Mouse (Mus musculus): ENCODE results near the gene Ankrd49. TPM values are rescaled to one million over a fixed set of nuclear protein-coding genes. Genes with fewer than 3 reads are reported as not detected.
A peak's percentile ranks its signal among the peaks of the same experiment; 100 is the strongest.

Gene Ankrd49
- polyA plus RNA-seq, 1 experiment from 2014 or later: 47.9 TPM

GRCm38 (mm10) chr9:14787356-14787755, 2.7 kb upstream of the Ankrd49 start:
- Histone ChIP-seq H3K4me1 (replicated peaks; ENCODE audit: control insufficient read depth, insufficient read depth, low read length) (peaks cover 6% of the 10 kb centered on the region; the same call in 1 of the 2 replicates), H3K4me2 (ENCODE audit: low read length) (no peak overlapping the region), H3K27me3 (replicated peaks; ENCODE audit: control insufficient read depth, insufficient read depth, low read length) (no peaks in the 10 kb centered on the region), H3K9me3 (ENCODE audit: control insufficient read depth, low read length) (no peaks in the 10 kb centered on the region), H3K36me3 (ENCODE audit: control insufficient read depth, insufficient read depth, low read length) (peaks cover 58% of the 10 kb centered on the region), H3K9ac (ENCODE audit: low read length) (no peak overlapping the region), H3K27ac (ENCODE audit: low read depth) (no peak overlapping the region), H3K4me3 (ENCODE audit: low read depth, low read length) (no peak overlapping the region)
- ATAC-seq (replicated peaks; ENCODE audit: low FRiP score, low TSS enrichment, low read depth) (no peak), DNase-seq (ENCODE audit: low spot score) (no peak)
- 84% methylated on average over 6 of the region's 6 CpGs for WGBS

DNA sequence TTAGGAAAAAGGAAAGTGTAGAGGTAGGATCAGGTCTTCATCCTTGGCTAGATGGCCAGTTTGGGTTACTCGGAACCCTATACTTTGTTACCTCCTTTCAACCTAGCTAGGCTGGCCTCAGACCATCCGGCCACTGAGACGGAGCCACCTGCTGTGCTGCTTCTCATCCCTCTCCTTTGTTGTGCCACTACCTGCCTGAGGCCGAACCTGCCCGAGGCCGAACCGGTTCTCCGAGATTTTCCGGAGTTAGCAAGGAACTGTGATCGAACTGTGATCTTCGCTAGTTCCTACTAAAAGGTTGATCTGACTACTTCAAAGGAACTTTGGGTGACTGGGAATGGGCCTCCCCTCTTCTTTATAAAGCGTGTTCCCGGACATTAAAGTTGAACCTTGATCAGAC, 6.3 kb downstream of the Ankrd49 start:
- H3K9me3 ChIP-seq (ENCODE audit: control insufficient read depth, low read length): no peaks in the 10 kb centered on the region
- H3K4me2 ChIP-seq (ENCODE audit: low read length): no peak overlapping the region
- DNase-seq (ENCODE audit: low spot score) (no peak), ATAC-seq (replicated peaks; ENCODE audit: low FRiP score, low TSS enrichment, low read depth) (no peak)
- peaks cover 33% of the 10 kb centered on the region for H3K36me3 ChIP-seq (ENCODE audit: control insufficient read depth, insufficient read depth, low read length)
- H3K9ac ChIP-seq (ENCODE audit: low read length): no peak overlapping the region
- H3K4me1 ChIP-seq (replicated peaks; ENCODE audit: control insufficient read depth, insufficient read depth, low read length): no peaks in the 10 kb centered on the region
- 33% methylated on average over 13 of the region's 13 CpGs for WGBS
- H3K27ac ChIP-seq (ENCODE audit: low read depth): no peak overlapping the region
- no peak overlapping the region for H3K4me3 ChIP-seq (ENCODE audit: low read depth, low read length)
- H3K27me3 ChIP-seq (replicated peaks; ENCODE audit: control insufficient read depth, insufficient read depth, low read length): no peaks in the 10 kb centered on the region

GRCm38 (mm10) chr9:14773813-14774212, 10.8 kb downstream of the Ankrd49 start:
- no peak for DNase-seq (ENCODE audit: low spot score)
- ATAC-seq (replicated peaks; ENCODE audit: low FRiP score, low TSS enrichment, low read depth): no peak
- no peak overlapping the region for H3K27ac ChIP-seq (ENCODE audit: low read depth)
- H3K27me3 ChIP-seq (replicated peaks; ENCODE audit: control insufficient read depth, insufficient read depth, low read length): no peaks in the 10 kb centered on the region
- WGBS: 27% methylated on average over 2 of the region's 2 CpGs
- H3K4me1 ChIP-seq (replicated peaks; ENCODE audit: control insufficient read depth, insufficient read depth, low read length): no peaks in the 10 kb centered on the region; the same call in 1 of the 2 replicates
- H3K9me3 ChIP-seq (ENCODE audit: control insufficient read depth, low read length): no peaks in the 10 kb centered on the region
- H3K4me3 ChIP-seq (ENCODE audit: low read depth, low read length): no peak overlapping the region
- H3K4me2 ChIP-seq (ENCODE audit: low read length): no peak overlapping the region
- no peak overlapping the region for H3K9ac ChIP-seq (ENCODE audit: low read length)
- H3K36me3 ChIP-seq (ENCODE audit: control insufficient read depth, insufficient read depth, low read length): no peaks in the 10 kb centered on the region

DNA sequence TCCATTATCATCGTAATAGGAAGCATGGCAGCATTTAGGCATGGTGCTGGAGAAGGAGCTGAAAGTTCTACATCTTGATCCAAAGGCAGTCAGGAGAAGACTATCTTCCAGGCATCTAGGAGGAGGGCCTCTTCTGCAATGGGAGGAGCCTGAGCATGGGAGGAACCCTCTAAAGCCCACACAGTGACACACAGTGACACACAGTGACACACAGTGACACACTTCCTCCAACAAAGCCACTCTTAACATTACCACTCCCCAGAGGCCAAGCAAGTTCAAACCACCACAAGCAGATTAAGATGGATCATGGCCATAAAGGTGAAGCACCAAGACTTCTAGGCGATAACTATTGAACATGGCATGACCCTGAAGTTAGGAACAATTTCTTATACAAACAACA, 12.6 kb downstream of the Ankrd49 start:
- Histone ChIP-seq H3K4me1 (replicated peaks; ENCODE audit: control insufficient read depth, insufficient read depth, low read length) (no peaks in the 10 kb centered on the region; the same call in 1 of the 2 replicates), H3K27ac (ENCODE audit: low read depth) (no peak overlapping the region), H3K4me2 (ENCODE audit: low read length) (no peak overlapping the region), H3K27me3 (replicated peaks; ENCODE audit: control insufficient read depth, insufficient read depth, low read length) (no peaks in the 10 kb centered on the region), H3K9ac (ENCODE audit: low read length) (no peak overlapping the region), H3K4me3 (ENCODE audit: low read depth, low read length) (no peak overlapping the region), H3K9me3 (ENCODE audit: control insufficient read depth, low read length) (no peaks in the 10 kb centered on the region), H3K36me3 (ENCODE audit: control insufficient read depth, insufficient read depth, low read length) (no peaks in the 10 kb centered on the region)
- no peak for DNase-seq (ENCODE audit: low spot score)
- 84% methylated on average over 2 of the region's 2 CpGs for WGBS
- no peak for ATAC-seq (replicated peaks; ENCODE audit: low FRiP score, low TSS enrichment, low read depth)

GRCm38 (mm10) chr9:14770803-14771471, 13.7 kb downstream of the Ankrd49 start, which contains the start of gene 1700012B09Rik:
TSS of gene 1700012B09Rik (minus strand) at chr9:14771030.
- 0 out of 2 replicates have a peak within 1 kb of the TSS, but pooled peaks have one; percentile 2 for H3K4me2 ChIP-seq (ENCODE audit: low read length)
- no peaks in the 10 kb centered on the region for H3K9me3 ChIP-seq (ENCODE audit: control insufficient read depth, low read length)
- no peaks in the 10 kb centered on the region for H3K27me3 ChIP-seq (replicated peaks; ENCODE audit: control insufficient read depth, insufficient read depth, low read length)
- no peak within 1 kb of the TSS for H3K27ac ChIP-seq (ENCODE audit: low read depth)
- DNase-seq (ENCODE audit: low spot score) (no peak), ATAC-seq (replicated peaks; ENCODE audit: low FRiP score, low TSS enrichment, low read depth) (0 out of 2 replicates have a peak, but pooled peaks have one; percentile 23)
- WGBS: 18% methylated on average over 23 of the region's 23 CpGs
- no peak within 1 kb of the TSS for H3K9ac ChIP-seq (ENCODE audit: low read length)
- no peaks in the 10 kb centered on the region; the same call in 1 of the 2 replicates for H3K4me1 ChIP-seq (replicated peaks; ENCODE audit: control insufficient read depth, insufficient read depth, low read length)
- H3K36me3 ChIP-seq (ENCODE audit: control insufficient read depth, insufficient read depth, low read length): no peaks in the 10 kb centered on the region
- H3K4me3 ChIP-seq (ENCODE audit: low read depth, low read length): no peak within 1 kb of the TSS

DNA sequence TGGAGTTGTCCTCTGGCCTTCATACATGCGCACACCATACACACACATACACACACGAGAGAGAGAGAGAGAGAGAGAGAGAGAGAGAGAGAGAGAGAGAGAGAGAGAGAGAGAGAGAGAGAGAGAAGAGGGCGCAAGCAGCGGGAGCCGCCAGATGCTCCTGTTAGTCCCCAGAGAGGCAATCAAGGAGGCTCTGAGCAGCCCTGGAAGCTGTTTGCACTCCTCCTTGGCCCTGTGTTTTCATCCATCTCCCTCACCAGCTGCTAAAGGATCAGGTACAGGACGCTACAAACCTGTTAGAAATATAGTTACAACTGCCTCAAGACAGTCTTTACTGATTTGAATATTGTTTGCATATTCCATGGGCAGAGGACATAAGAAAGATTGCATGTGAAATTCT, 14.8 kb downstream of the Ankrd49 start:
- no peak overlapping the region for H3K27ac ChIP-seq (ENCODE audit: low read depth)
- no peaks in the 10 kb centered on the region; the same call in 1 of the 2 replicates for H3K4me1 ChIP-seq (replicated peaks; ENCODE audit: control insufficient read depth, insufficient read depth, low read length)
- H3K36me3 ChIP-seq (ENCODE audit: control insufficient read depth, insufficient read depth, low read length): no peaks in the 10 kb centered on the region
- no peak overlapping the region for H3K9ac ChIP-seq (ENCODE audit: low read length)
- H3K27me3 ChIP-seq (replicated peaks; ENCODE audit: control insufficient read depth, insufficient read depth, low read length): no peaks in the 10 kb centered on the region
- H3K4me2 ChIP-seq (ENCODE audit: low read length): no peak overlapping the region
- WGBS: 53% methylated on average over 5 of the region's 6 CpGs
- H3K4me3 ChIP-seq (ENCODE audit: low read depth, low read length): no peak overlapping the region
- H3K9me3 ChIP-seq (ENCODE audit: control insufficient read depth, low read length): no peaks in the 10 kb centered on the region
- ATAC-seq (replicated peaks; ENCODE audit: low FRiP score, low TSS enrichment, low read depth): no peak
- no peak for DNase-seq (ENCODE audit: low spot score)

- H3K27me3 ChIP-seq (replicated peaks; ENCODE audit: control insufficient read depth, insufficient read depth, low read length): no peaks in the 10 kb centered on the region
- 24% methylated on average over 7 of the region's 7 CpGs for WGBS
- ATAC-seq (replicated peaks; ENCODE audit: low FRiP score, low TSS enrichment, low read depth) (no peak), DNase-seq (ENCODE audit: low spot score) (peak; percentile 75)
- no peak overlapping the region for H3K4me2 ChIP-seq (ENCODE audit: low read length)
- no peak overlapping the region for H3K4me3 ChIP-seq (ENCODE audit: low read depth, low read length)
- H3K27ac ChIP-seq (ENCODE audit: low read depth): no peak overlapping the region
- no peak overlapping the region for H3K9ac ChIP-seq (ENCODE audit: low read length)
- H3K9me3 ChIP-seq (ENCODE audit: control insufficient read depth, low read length): no peaks in the 10 kb centered on the region
- no peaks in the 10 kb centered on the region for H3K4me1 ChIP-seq (replicated peaks; ENCODE audit: control insufficient read depth, insufficient read depth, low read length)
- H3K36me3 ChIP-seq (ENCODE audit: control insufficient read depth, insufficient read depth, low read length): no peaks in the 10 kb centered on the region
Measured at GRCm38 (mm10) chr9:14764765-14765164, 19.9 kb downstream of the Ankrd49 start.

DNA sequence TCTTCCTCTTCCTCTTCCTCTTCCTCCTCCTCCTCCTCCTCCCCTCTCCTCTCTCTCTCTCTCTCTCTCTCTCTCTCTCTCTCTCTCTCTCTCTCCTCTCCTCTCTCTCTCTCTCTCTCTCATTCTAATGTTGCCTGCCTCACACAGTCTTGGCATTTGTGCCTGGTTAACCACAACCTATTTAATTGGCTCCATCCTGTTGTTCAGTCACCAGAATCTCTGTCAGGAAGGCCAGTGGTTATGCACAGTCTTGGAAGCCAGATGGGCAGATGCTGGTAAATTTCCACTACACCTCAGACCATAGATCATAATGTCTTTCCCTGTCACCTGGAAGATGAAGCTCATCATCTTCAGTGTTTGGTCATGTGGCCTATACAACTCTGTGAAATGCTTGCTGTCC, 25.4 kb downstream of the Ankrd49 start:
- no peaks in the 10 kb centered on the region for H3K4me1 ChIP-seq (replicated peaks; ENCODE audit: control insufficient read depth, insufficient read depth, low read length)
- no peak for DNase-seq (ENCODE audit: low spot score)
- H3K27ac ChIP-seq (ENCODE audit: low read depth): no peak overlapping the region
- H3K9ac ChIP-seq (ENCODE audit: low read length): no peak overlapping the region
- no peak overlapping the region for H3K4me2 ChIP-seq (ENCODE audit: low read length)
- ATAC-seq (replicated peaks; ENCODE audit: low FRiP score, low TSS enrichment, low read depth): no peak
- no peaks in the 10 kb centered on the region for H3K36me3 ChIP-seq (ENCODE audit: control insufficient read depth, insufficient read depth, low read length)
- no peaks in the 10 kb centered on the region for H3K27me3 ChIP-seq (replicated peaks; ENCODE audit: control insufficient read depth, insufficient read depth, low read length)
- no peak overlapping the region for H3K4me3 ChIP-seq (ENCODE audit: low read depth, low read length)
- H3K9me3 ChIP-seq (ENCODE audit: control insufficient read depth, low read length): no peaks in the 10 kb centered on the region

GRCm38 (mm10) chr9:14758590-14758989, 26.1 kb downstream of the Ankrd49 start:
- no peak overlapping the region for H3K9ac ChIP-seq (ENCODE audit: low read length)
- no peaks in the 10 kb centered on the region for H3K9me3 ChIP-seq (ENCODE audit: control insufficient read depth, low read length)
- 69% methylated on average over 7 of the region's 7 CpGs for WGBS
- no peak for ATAC-seq (replicated peaks; ENCODE audit: low FRiP score, low TSS enrichment, low read depth)
- DNase-seq (ENCODE audit: low spot score): no peak
- H3K27me3 ChIP-seq (replicated peaks; ENCODE audit: control insufficient read depth, insufficient read depth, low read length): no peaks in the 10 kb centered on the region
- no peak overlapping the region for H3K4me2 ChIP-seq (ENCODE audit: low read length)
- no peak overlapping the region for H3K4me3 ChIP-seq (ENCODE audit: low read depth, low read length)
- no peak overlapping the region for H3K27ac ChIP-seq (ENCODE audit: low read depth)
- H3K36me3 ChIP-seq (ENCODE audit: control insufficient read depth, insufficient read depth, low read length): no peaks in the 10 kb centered on the region
- no peaks in the 10 kb centered on the region for H3K4me1 ChIP-seq (replicated peaks; ENCODE audit: control insufficient read depth, insufficient read depth, low read length)

Data from intestine, embryonic 14.5 days (tissue).